Mouse (Mus musculus) stomach, embryonic 14.5 days (tissue): ENCODE results near the gene Slc22a20. TPM values are rescaled to one million over a fixed set of nuclear protein-coding genes. Genes with fewer than 3 reads are reported as not detected.

ENCODE experiments used
- ATAC-seq: fragments of 200-750 bp; cut with Nextera tagmentation; 2 replicates; pipeline ENCODE4 v1.8.0; 2017; ENCODE audit warnings: low read depth, moderate TSS enrichment; ENCODE audit not compliant: insufficient number of reproducible peaks, insufficient read depth, low FRiP score
- H3K27ac ChIP-seq: fragments of 300-500 bp; sonication (generic); 2 replicates; pipeline ENCODE4 v1.5.1; 2014; ENCODE audit warnings: mild to moderate bottlenecking, low read length, moderate library complexity, mixed read lengths
- H3K27me3 ChIP-seq: fragments of 300-500 bp; sonication (generic); 2 replicates; pipeline ENCODE4 v1.6.1; 2014; ENCODE audit warnings: low read length, control low read depth, mixed read lengths; ENCODE audit not compliant: control insufficient read depth, insufficient read depth
- H3K36me3 ChIP-seq: fragments of 300-500 bp; sonication (generic); 2 replicates; pipeline ENCODE4 v1.6.1; 2014; ENCODE audit warnings: mild to moderate bottlenecking, control low read depth, low read length, moderate library complexity, mixed read lengths; ENCODE audit not compliant: control insufficient read depth, insufficient read depth
- H3K4me1 ChIP-seq: fragments of 300-500 bp; sonication (generic); 2 replicates; pipeline ENCODE4 v1.6.1; 2014; ENCODE audit warnings: low read length, control low read depth, mixed read lengths; ENCODE audit not compliant: control insufficient read depth, insufficient read depth
- H3K4me2 ChIP-seq: fragments of 300-500 bp; sonication (generic); replicated peaks from 2 replicates; pipeline ENCODE4 v1.6.1; 2014; ENCODE audit warnings: low read depth, low read length, control low read depth
- H3K4me3 ChIP-seq: fragments of 300-500 bp; sonication (generic); 2 replicates; pipeline ENCODE4 v1.5.1; 2014; ENCODE audit warnings: low read depth, low read length, control low read depth
- H3K9ac ChIP-seq: fragments of 300-500 bp; sonication (generic); replicated peaks from 2 replicates; pipeline ENCODE4 v1.6.1; 2014; ENCODE audit warnings: low read depth, mild to moderate bottlenecking, control low read depth, low read length, moderate library complexity, mixed read lengths
- H3K9me3 ChIP-seq: fragments of 300-500 bp; sonication (generic); 2 replicates; pipeline ENCODE4 v1.6.1; 2016; ENCODE audit warnings: low read depth, low read length, control low read depth; ENCODE audit not compliant: control insufficient read depth
- WGBS: fragments of 180-500 bp; shearing (Covaris S2); extraction: QIAGEN DNeasy Blood & Tissue Kit; methylation state at CpG from one replicate; pipeline ENCODE4 v1.1.7; 2014; 5-methylcytosine and 5-hydroxymethylcytosine counted together
- polyA plus RNA-seq: library from polyadenylated mRNA; unstranded; fragments of >200 nt; fragmentation: Nextera tagmentation; extraction: Ambion mirVana; gene quantifications from 2 replicates; pipeline ENCODE4 v1.2.1, GENCODE M21; 2014

Gene Slc22a20
- polyA plus RNA-seq, 1 experiment from 2014 or later: not detected

- no peak overlapping the region for H3K4me3 ChIP-seq
- H3K9me3 ChIP-seq: no peaks in the 10 kb centered on the region
- no peaks in the 10 kb centered on the region for H3K36me3 ChIP-seq
- H3K4me1 ChIP-seq: 0 out of 2 replicates have a peak, but pooled peaks cover 3% of the 10 kb centered on the region
- H3K27ac ChIP-seq: no peak overlapping the region
- H3K27me3 ChIP-seq: no peaks in the 10 kb centered on the region
- no peak overlapping the region for H3K9ac ChIP-seq
- WGBS: 56% methylated on average over 7 of the region's 7 CpGs
- no peak for ATAC-seq
- no peak overlapping the region for H3K4me2 ChIP-seq
Measured at GRCm38 (mm10) chr19:6016532-6016931, 30.6 kb upstream of the Slc22a20 start.

DNA sequence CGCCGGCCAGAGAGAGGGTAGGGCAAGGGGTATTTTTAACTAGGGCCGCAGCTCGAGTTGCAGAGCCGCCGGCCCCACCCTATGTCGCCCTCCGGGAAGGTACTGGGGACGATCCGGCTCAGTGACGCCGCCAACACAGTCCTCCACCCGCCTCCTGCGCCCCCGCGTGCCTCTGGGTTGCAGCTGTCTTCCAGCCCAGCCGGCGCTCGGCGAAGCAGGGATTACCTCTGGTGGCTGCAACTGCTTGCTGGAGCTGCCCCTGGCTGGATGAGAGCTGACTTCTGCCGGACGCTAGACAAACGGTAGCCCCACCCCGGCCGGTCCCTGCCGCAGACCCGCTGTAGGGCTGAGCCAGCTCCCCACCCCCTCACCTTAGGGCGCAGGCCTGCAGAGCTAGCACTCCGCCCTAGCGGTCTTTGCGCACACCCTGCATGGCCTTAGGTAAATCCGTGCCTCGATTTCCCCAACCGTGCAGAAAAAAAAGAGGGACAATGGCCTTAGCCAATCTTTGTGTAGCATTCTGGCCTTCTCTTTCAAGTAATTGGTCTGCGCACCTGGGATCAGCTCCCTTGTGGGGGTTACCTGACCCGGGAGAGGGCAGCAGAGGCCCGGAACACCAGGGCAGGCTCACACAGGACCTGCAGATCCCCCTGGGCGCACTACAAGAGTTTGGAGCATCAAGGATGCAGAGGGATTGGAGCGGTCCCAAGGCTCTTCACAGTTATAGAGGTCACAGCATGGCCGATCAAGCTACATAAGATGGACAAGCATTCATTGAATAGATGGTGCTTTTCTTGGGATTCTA is 29.8 kb upstream of the Slc22a20 start, which contains the start of gene Capn1:
Gene Capn1, minus strand, starts transcription at position 387 of the 805 bp plus-strand sequence.
- Histone ChIP-seq H3K27me3 (no peaks in the 10 kb centered on the region), H3K27ac (peak within 1 kb of the TSS; percentile 59; the same call in 1 of the 2 replicates), H3K9ac (peak within 1 kb of the TSS; percentile 45), H3K4me2 (peak within 1 kb of the TSS; percentile 90), H3K4me1 (0 out of 2 replicates have a peak, but pooled peaks cover 3% of the 10 kb centered on the region), H3K4me3 (peak within 1 kb of the TSS; percentile 50), H3K36me3 (no peaks in the 10 kb centered on the region; the same call in 1 of the 2 replicates), H3K9me3 (no peaks in the 10 kb centered on the region)
- WGBS: 2% methylated on average over 40 of the region's 40 CpGs
- ATAC-seq: peak; percentile 68

DNA sequence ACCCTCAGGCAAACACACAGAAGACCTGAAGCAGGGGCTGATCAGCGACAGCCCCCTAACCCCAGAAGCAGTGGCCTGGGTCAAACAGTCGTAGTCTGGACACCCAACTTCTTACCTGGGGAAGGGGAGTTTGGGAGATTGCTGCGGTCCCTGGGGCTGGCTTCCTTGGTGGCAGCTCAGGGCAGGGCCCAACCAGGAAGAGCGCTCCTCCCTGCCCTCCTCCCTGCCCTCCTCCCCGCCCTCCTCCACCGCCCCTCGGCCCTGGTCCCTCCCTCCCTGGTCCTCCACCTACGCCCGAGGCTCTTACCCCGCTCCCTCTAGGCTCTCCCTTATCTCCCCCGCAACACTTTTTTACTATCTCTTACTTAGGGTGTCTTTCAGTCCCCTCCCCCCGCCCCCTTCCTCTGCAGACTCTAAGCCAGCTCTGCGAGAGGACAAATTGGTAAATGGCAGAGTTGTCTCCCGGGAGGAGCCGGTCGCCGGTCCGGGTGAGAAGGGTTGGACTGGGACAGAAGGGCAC is 29.1 kb upstream of the Slc22a20 start:
- peak overlapping the region; percentile 45 for H3K9ac ChIP-seq
- H3K4me3 ChIP-seq: peak overlapping the region; percentile 50
- H3K4me2 ChIP-seq: peak overlapping the region; percentile 90
- H3K4me1 ChIP-seq: 0 out of 2 replicates have a peak, but pooled peaks cover 3% of the 10 kb centered on the region
- H3K27ac ChIP-seq: peak overlapping the region; percentile 59; the same call in 1 of the 2 replicates
- peak; percentile 83 for ATAC-seq
- WGBS: 4% methylated on average over 17 of the region's 18 CpGs
- no peaks in the 10 kb centered on the region for H3K9me3 ChIP-seq
- H3K27me3 ChIP-seq: no peaks in the 10 kb centered on the region
- H3K36me3 ChIP-seq: no peaks in the 10 kb centered on the region; the same call in 1 of the 2 replicates

DNA sequence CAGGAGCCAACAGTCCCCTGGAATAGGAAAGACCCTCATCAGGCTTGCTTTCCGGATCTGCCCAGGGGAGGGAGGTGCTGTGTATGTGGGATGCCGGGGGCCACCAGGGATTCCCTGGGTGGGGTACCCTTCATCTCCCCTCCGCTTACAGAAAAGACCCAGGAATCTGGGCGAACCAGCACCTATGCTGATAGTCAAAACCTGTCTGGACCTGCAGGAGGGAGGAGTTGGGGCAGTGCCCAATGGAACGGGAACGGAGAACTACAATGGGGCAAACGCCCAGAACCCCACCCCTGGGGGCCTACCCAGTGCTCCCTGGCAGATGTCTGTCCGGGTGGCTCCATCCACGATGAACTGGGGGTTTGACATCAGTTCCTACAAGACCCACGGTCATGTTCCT is 27.7 kb upstream of the Slc22a20 start:
- H3K4me3 ChIP-seq: no peak overlapping the region
- no peak overlapping the region for H3K9ac ChIP-seq
- WGBS: 83% methylated on average over 10 of the region's 10 CpGs
- H3K27ac ChIP-seq: no peak overlapping the region
- no peaks in the 10 kb centered on the region for H3K27me3 ChIP-seq
- 0 out of 2 replicates have a peak overlapping the region, but pooled peaks have one; percentile 90 for H3K4me2 ChIP-seq
- no peak for ATAC-seq
- no peaks in the 10 kb centered on the region for H3K9me3 ChIP-seq
- H3K36me3 ChIP-seq: no peaks in the 10 kb centered on the region; the same call in 1 of the 2 replicates
- H3K4me1 ChIP-seq: 0 out of 2 replicates have a peak, but pooled peaks cover 3% of the 10 kb centered on the region

- Histone ChIP-seq H3K4me3 (no peak overlapping the region), H3K36me3 (peaks cover 3% of the 10 kb centered on the region)
Measured at GRCm38 (mm10) chr19:6009137-6009536, 23.2 kb upstream of the Slc22a20 start.

DNA sequence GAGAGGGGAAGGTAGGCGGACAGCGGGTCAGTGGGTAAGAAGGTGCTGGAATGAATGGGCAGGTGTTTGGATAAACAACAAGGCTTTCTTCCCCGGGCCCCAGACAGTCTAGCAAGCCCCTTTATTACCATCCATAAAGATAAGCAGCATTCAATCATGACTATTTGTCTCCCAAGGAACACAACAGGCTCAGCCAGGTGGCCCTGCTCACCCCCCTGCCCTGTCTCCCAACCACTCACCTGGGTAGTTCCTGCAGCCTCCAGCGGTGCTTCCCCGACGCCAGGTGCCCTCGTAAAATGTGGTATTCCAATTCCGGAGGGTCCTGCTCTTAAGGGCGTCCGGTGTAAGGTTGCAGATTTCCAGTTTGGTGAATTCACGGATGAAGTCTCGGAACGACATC is 21.1 kb upstream of the Slc22a20 start:
- Histone ChIP-seq H3K36me3 (peaks cover 3% of the 10 kb centered on the region), H3K27me3 (no peaks in the 10 kb centered on the region), H3K4me2 (no peak overlapping the region), H3K4me1 (no peaks in the 10 kb centered on the region), H3K4me3 (no peak overlapping the region), H3K9ac (no peak overlapping the region), H3K27ac (no peak overlapping the region), H3K9me3 (no peaks in the 10 kb centered on the region)
- 74% methylated on average over 13 of the region's 13 CpGs for WGBS
- ATAC-seq: no peak

More at GRCm38 (mm10) chr19:6009137-6009536, 23.2 kb upstream of the Slc22a20 start:
- 83% methylated on average over 8 of the region's 8 CpGs for WGBS
- no peak overlapping the region for H3K4me2 ChIP-seq
- no peaks in the 10 kb centered on the region for H3K4me1 ChIP-seq
- H3K9me3 ChIP-seq: no peaks in the 10 kb centered on the region
- H3K9ac ChIP-seq: no peak overlapping the region
- no peak overlapping the region for H3K27ac ChIP-seq
- ATAC-seq: no peak
- no peaks in the 10 kb centered on the region for H3K27me3 ChIP-seq

GRCm38 (mm10) chr19:6005541-6005940 is 19.6 kb upstream of the Slc22a20 start:
- Histone ChIP-seq H3K9me3 (no peaks in the 10 kb centered on the region), H3K27me3 (no peaks in the 10 kb centered on the region), H3K4me3 (no peak overlapping the region), H3K4me2 (no peak overlapping the region), H3K4me1 (no peaks in the 10 kb centered on the region), H3K27ac (no peak overlapping the region), H3K9ac (no peak overlapping the region), H3K36me3 (peaks cover 3% of the 10 kb centered on the region; the same call in 1 of the 2 replicates)
- WGBS: 59% methylated on average over 11 of the region's 11 CpGs
- no peak for ATAC-seq

DNA sequence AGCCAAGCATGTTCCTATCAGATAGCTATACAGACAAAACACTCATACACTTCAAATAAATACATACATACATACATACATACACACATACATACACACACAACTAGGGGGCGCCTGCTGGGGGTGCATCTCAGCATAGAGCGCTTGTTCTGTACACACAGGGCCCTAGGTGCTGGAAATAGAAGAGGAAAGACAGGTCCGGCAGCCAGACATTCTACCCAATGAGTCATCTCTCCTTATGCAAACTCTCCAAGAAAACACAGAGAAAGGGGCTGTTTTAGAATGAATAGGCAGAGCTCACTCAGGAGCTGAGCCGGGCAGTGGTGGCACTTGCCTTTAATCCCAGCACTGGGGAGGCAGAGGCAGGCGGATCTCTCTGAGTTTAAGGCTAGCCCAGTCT is 14.0 kb upstream of the Slc22a20 start:
- Histone ChIP-seq H3K9me3 (no peaks in the 10 kb centered on the region), H3K27me3 (no peaks in the 10 kb centered on the region), H3K36me3 (no peaks in the 10 kb centered on the region), H3K4me3 (no peak overlapping the region), H3K4me1 (no peaks in the 10 kb centered on the region), H3K27ac (no peak overlapping the region), H3K4me2 (no peak overlapping the region), H3K9ac (no peak overlapping the region)
- no peak for ATAC-seq
- 68% methylated on average over 5 of the region's 5 CpGs for WGBS
